Mouse (Mus musculus): Measurements from ENCODE around the gene Timd2. TPM values are rescaled to one million over a fixed set of nuclear protein-coding genes. Genes with fewer than 3 reads are reported as not detected.
"Not testable (repeated sequence)": the region's sequence is repeated elsewhere in the genome, so short reads cannot be mapped to it uniquely, and the experiment has no call there.

Timd2 gene
- polyA plus RNA-seq, 1 experiment: not detected

DNA sequence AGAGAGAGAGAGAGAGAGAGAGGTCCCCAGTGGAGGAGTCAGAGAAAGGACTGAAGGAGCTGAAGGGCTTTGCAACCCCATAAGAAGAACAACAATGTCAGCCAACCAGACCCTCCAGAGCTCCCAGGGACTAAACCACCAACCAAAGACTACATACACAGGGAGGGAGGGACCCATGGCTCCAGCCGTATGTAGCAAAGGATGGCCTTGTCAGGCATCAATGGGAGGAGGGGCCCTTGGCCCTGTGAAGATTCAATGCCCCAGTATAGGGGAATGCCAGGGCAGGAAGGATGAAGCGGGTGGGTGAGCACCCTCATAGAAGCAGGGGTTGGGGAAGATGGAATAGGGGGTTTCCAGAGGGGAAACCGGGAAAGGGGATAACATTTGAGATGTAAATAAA lies 34.9 kb upstream of the Timd2 start:
- Histone ChIP-seq H3K4me3 (no peak overlapping the region), H3K4me2 (ENCODE audit: low read depth) (no peak overlapping the region), H3K27me3 (ENCODE audit: control insufficient read depth, insufficient read depth, insufficient read length) (no peaks in the 10 kb centered on the region), H3K36me3 (ENCODE audit: control insufficient read depth, insufficient read depth) (no peaks in the 10 kb centered on the region), H3ac (ENCODE audit: control insufficient read depth, insufficient read length) (no peak overlapping the region), H3K79me2 (ENCODE audit: control insufficient read depth, insufficient read depth) (no peaks in the 10 kb centered on the region)
- TF ChIP-seq CEBPB (IDR thresholded peaks at IDR 0.05; ENCODE audit: insufficient read depth, poor library complexity, severe bottlenecking): no peak
- no peak for TF ChIP-seq TCF12 (IDR thresholded peaks at IDR 0.05; ENCODE audit: insufficient read depth, poor library complexity, severe bottlenecking)
- no peak for TF ChIP-seq POLR2AphosphoS2 (IDR thresholded peaks at IDR 0.05; ENCODE audit: insufficient read length, low read depth)
- TF ChIP-seq MAX (IDR thresholded peaks at IDR 0.05; ENCODE audit: low read depth): no peak
- TF ChIP-seq SRF (IDR thresholded peaks at IDR 0.05; ENCODE audit: control insufficient read depth, insufficient read length, low read depth): no peak
- TF ChIP-seq USF1 (IDR thresholded peaks at IDR 0.05; ENCODE audit: low read depth): no peak
- TF ChIP-seq MYOD1 (IDR thresholded peaks at IDR 0.05; ENCODE audit: control insufficient read depth in 1 of 3, insufficient read length in 2 of 3, low read depth in 2 of 3): no peak

DNA sequence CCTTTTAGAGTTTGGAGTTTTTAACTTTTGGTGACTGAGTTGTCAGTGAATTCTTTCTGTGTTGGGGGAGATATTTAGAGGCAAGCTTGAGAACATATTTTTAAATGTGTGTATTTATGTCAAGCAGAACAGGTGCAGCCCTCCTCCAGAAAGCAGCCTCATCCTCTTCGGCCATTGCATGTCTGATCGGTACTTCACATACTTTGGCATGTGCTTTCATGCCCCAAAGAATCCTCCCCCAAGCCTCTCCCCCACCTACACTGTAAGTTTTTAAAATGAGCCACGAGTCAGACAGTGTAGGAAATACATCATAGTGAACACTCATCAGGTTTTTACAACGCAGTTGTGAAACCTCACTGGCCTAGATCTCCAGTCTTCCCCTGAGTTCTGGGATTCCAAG lies 34.0 kb upstream of the Timd2 start:
- no peaks in the 10 kb centered on the region for H3K36me3 ChIP-seq (ENCODE audit: control insufficient read depth, insufficient read depth)
- H3K27me3 ChIP-seq (ENCODE audit: control insufficient read depth, insufficient read depth, insufficient read length): no peaks in the 10 kb centered on the region
- H3ac ChIP-seq (ENCODE audit: control insufficient read depth, insufficient read length): no peak overlapping the region
- TF ChIP-seq REST (IDR thresholded peaks at IDR 0.05; ENCODE audit: insufficient read depth, insufficient read length) (no peak), E2F4 (IDR thresholded peaks at IDR 0.05; ENCODE audit: insufficient read depth) (no peak), POLR2AphosphoS2 (IDR thresholded peaks at IDR 0.05; ENCODE audit: insufficient read length, low read depth) (no peak), TCF3 (IDR thresholded peaks at IDR 0.05; ENCODE audit: insufficient read length, low read depth) (no peak), USF1 (IDR thresholded peaks at IDR 0.05; ENCODE audit: low read depth) (no peak), SRF (IDR thresholded peaks at IDR 0.05; ENCODE audit: control insufficient read depth, insufficient read length, low read depth) (no peak), MYOG (IDR thresholded peaks at IDR 0.05; ENCODE audit: control insufficient read depth in 1 of 3, insufficient read depth in 1 of 3, insufficient read length in 2 of 3, low read depth in 2 of 3) (no peak), CEBPB (IDR thresholded peaks at IDR 0.05; ENCODE audit: insufficient read depth, poor library complexity, severe bottlenecking) (no peak), MYOD1 (IDR thresholded peaks at IDR 0.05; ENCODE audit: control insufficient read depth in 1 of 3, insufficient read length in 2 of 3, low read depth in 2 of 3) (no peak), POLR2A (IDR thresholded peaks at IDR 0.05; ENCODE audit: insufficient read length, low read depth) (no peak), TCF12 (IDR thresholded peaks at IDR 0.05; ENCODE audit: insufficient read depth, poor library complexity, severe bottlenecking) (no peak), MAX (IDR thresholded peaks at IDR 0.05; ENCODE audit: low read depth) (no peak)
- no peak overlapping the region for H3K4me2 ChIP-seq (ENCODE audit: low read depth)
- H3K4me3 ChIP-seq: no peak overlapping the region
- no peaks in the 10 kb centered on the region for H3K79me2 ChIP-seq (ENCODE audit: control insufficient read depth, insufficient read depth)

DNA sequence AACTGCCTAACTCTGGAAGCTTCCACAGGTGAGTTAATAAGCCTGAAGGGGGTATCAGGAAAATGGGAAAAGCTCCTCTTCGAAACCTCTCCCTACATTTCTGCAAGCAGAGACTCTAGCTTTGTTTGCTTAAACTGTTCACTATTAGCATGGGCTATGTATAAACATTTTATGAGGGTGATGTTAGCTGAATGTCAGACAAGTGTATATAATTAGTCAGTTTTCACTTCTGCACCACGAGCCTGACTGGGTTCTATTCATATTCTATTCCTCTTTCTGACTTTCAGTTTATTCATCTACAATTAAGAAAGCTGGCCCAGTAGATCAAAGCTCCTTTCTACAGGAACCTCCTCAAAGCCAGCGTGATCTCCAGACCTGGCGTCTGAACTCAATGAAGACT lies 32.6 kb upstream of the Timd2 start:
- Histone ChIP-seq H3K4me2 (ENCODE audit: low read depth) (no peak overlapping the region), H3K79me2 (ENCODE audit: control insufficient read depth, insufficient read depth) (no peaks in the 10 kb centered on the region), H3K27me3 (ENCODE audit: control insufficient read depth, insufficient read depth, insufficient read length) (no peaks in the 10 kb centered on the region), H3ac (ENCODE audit: control insufficient read depth, insufficient read length) (no peak overlapping the region), H3K36me3 (ENCODE audit: control insufficient read depth, insufficient read depth) (no peaks in the 10 kb centered on the region), H3K4me3 (no peak overlapping the region)
- TF ChIP-seq REST (IDR thresholded peaks at IDR 0.05; ENCODE audit: insufficient read depth, insufficient read length) (no peak), TCF3 (IDR thresholded peaks at IDR 0.05; ENCODE audit: insufficient read length, low read depth) (no peak), MYOD1 (IDR thresholded peaks at IDR 0.05; ENCODE audit: control insufficient read depth in 1 of 3, insufficient read length in 2 of 3, low read depth in 2 of 3) (no peak), TCF12 (IDR thresholded peaks at IDR 0.05; ENCODE audit: insufficient read depth, poor library complexity, severe bottlenecking) (no peak), MYOG (IDR thresholded peaks at IDR 0.05; ENCODE audit: control insufficient read depth in 1 of 3, insufficient read depth in 1 of 3, insufficient read length in 2 of 3, low read depth in 2 of 3) (no peak), POLR2A (IDR thresholded peaks at IDR 0.05; ENCODE audit: insufficient read length, low read depth) (no peak), USF1 (IDR thresholded peaks at IDR 0.05; ENCODE audit: low read depth) (no peak), CEBPB (IDR thresholded peaks at IDR 0.05; ENCODE audit: insufficient read depth, poor library complexity, severe bottlenecking) (no peak), MAX (IDR thresholded peaks at IDR 0.05; ENCODE audit: low read depth) (no peak), SRF (IDR thresholded peaks at IDR 0.05; ENCODE audit: control insufficient read depth, insufficient read length, low read depth) (no peak), E2F4 (IDR thresholded peaks at IDR 0.05; ENCODE audit: insufficient read depth) (no peak), POLR2AphosphoS2 (IDR thresholded peaks at IDR 0.05; ENCODE audit: insufficient read length, low read depth) (no peak)

DNA sequence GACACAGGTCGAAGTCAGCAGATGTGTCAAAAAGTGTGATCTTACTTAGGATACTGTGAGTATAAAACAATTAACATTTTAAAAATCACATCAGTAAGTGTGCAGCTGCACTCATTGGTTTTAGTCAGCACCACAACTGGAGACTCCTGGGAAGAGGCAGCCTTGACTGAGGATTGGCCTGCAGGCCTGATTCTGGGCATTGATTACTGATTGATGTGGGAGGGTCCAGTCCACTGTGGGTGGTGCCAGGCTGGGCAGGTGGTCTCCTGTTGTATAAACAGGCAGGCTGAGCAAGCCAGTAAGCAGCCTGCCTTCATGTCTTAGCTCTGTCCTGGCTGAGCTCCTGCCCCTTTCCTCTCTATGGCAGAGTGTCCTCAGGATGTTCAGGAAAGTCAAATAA lies 28.2 kb upstream of the Timd2 start, which contains the start of gene Havcr1:
Gene Havcr1, plus strand, starts transcription at position 5 of the 400 bp plus-strand sequence.
- H3K4me3 ChIP-seq: not testable (repeated sequence)

DNA sequence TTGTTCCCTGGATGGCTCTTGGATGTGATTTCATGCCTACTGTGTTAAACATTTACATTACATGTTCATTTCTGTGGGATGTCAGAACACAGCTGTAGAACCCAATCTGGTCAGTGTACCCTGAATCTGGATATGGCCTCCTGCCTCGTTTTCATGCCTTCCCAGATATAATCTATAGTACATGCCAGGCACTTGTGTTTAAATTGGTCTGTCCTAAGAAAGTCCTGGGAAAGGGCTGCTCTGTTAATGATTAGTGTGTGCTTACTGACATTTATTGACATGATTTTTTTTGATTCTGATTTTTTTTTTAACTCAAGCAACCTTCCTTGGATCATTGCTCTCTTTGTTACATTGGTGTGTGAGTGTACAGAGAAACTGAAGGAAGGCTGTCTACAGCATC lies 27.8 kb upstream of the Timd2 start:
- no peak overlapping the region for H3ac ChIP-seq (ENCODE audit: control insufficient read depth, insufficient read length)
- no peak overlapping the region for H3K4me2 ChIP-seq (ENCODE audit: low read depth)
- H3K27me3 ChIP-seq (ENCODE audit: control insufficient read depth, insufficient read depth, insufficient read length): no peaks in the 10 kb centered on the region
- H3K4me3 ChIP-seq: no peak overlapping the region
- TF ChIP-seq MAX (IDR thresholded peaks at IDR 0.05; ENCODE audit: low read depth) (no peak), MYOG (IDR thresholded peaks at IDR 0.05; ENCODE audit: control insufficient read depth in 1 of 3, insufficient read depth in 1 of 3, insufficient read length in 2 of 3, low read depth in 2 of 3) (no peak), USF1 (IDR thresholded peaks at IDR 0.05; ENCODE audit: low read depth) (no peak), CEBPB (IDR thresholded peaks at IDR 0.05; ENCODE audit: insufficient read depth, poor library complexity, severe bottlenecking) (no peak), SRF (IDR thresholded peaks at IDR 0.05; ENCODE audit: control insufficient read depth, insufficient read length, low read depth) (no peak), MYOD1 (IDR thresholded peaks at IDR 0.05; ENCODE audit: control insufficient read depth in 1 of 3, insufficient read length in 2 of 3, low read depth in 2 of 3) (no peak), POLR2A (IDR thresholded peaks at IDR 0.05; ENCODE audit: insufficient read length, low read depth) (no peak), TCF12 (IDR thresholded peaks at IDR 0.05; ENCODE audit: insufficient read depth, poor library complexity, severe bottlenecking) (no peak), REST (IDR thresholded peaks at IDR 0.05; ENCODE audit: insufficient read depth, insufficient read length) (no peak), E2F4 (IDR thresholded peaks at IDR 0.05; ENCODE audit: insufficient read depth) (no peak), POLR2AphosphoS2 (IDR thresholded peaks at IDR 0.05; ENCODE audit: insufficient read length, low read depth) (no peak), TCF3 (IDR thresholded peaks at IDR 0.05; ENCODE audit: insufficient read length, low read depth) (no peak)
- H3K79me2 ChIP-seq (ENCODE audit: control insufficient read depth, insufficient read depth): no peaks in the 10 kb centered on the region
- H3K36me3 ChIP-seq (ENCODE audit: control insufficient read depth, insufficient read depth): no peaks in the 10 kb centered on the region

More for the DNA sequence above, 28.2 kb upstream of the Timd2 start, which contains the start of gene Havcr1:
- not testable (repeated sequence) for H3K79me2 ChIP-seq (ENCODE audit: control insufficient read depth, insufficient read depth); H3K4me2 ChIP-seq (ENCODE audit: low read depth); H3K27me3 ChIP-seq (ENCODE audit: control insufficient read depth, insufficient read depth, insufficient read length); H3K36me3 ChIP-seq (ENCODE audit: control insufficient read depth, insufficient read depth); H3ac ChIP-seq (ENCODE audit: control insufficient read depth, insufficient read length)

Measured in myocyte (in vitro differentiated cells).